Mouse (Mus musculus) hindbrain, embryonic 11.5 days (tissue): ENCODE results near the gene Zcchc14. TPM values are rescaled to one million over a fixed set of nuclear protein-coding genes. Genes with fewer than 3 reads are reported as not detected.
A peak's percentile ranks its signal among the peaks of the same experiment; 100 is the strongest.

Source experiments
- ATAC-seq: fragments of 200-750 bp; cut with Nextera tagmentation; 2 replicates; pipeline ENCODE4 v1.8.0; 2017; ENCODE audit warnings: mild to moderate bottlenecking, moderate TSS enrichment, moderate library complexity; ENCODE audit not compliant: low FRiP score
- DNase-seq: peaks from one replicate; pipeline ENCODE4 v3.0.0-alpha.2; 2015; ENCODE audit warnings: low spot score
- H3K27ac ChIP-seq: fragments of 300-500 bp; sonication (generic); 2 replicates; pipeline ENCODE4 v1.5.1; 2014; ENCODE audit warnings: mild to moderate bottlenecking, low read depth, low read length
- H3K27me3 ChIP-seq: fragments of 300-500 bp; sonication (generic); 2 replicates; pipeline ENCODE4 v1.6.1; 2014; ENCODE audit warnings: mild to moderate bottlenecking, low read length, moderate library complexity, mixed read lengths; ENCODE audit not compliant: control insufficient read depth, insufficient read depth
- H3K36me3 ChIP-seq: fragments of 300-500 bp; sonication (generic); 2 replicates; pipeline ENCODE4 v1.6.1; 2014; ENCODE audit warnings: mild to moderate bottlenecking, low read length, moderate library complexity, mixed read lengths; ENCODE audit not compliant: control insufficient read depth, insufficient read depth
- H3K4me1 ChIP-seq: fragments of 300-500 bp; sonication (generic); replicated peaks from 2 replicates; pipeline ENCODE4 v1.6.1; 2014; ENCODE audit warnings: low read length, mixed read lengths; ENCODE audit not compliant: control insufficient read depth, insufficient read depth
- H3K4me2 ChIP-seq: fragments of 300-500 bp; sonication (generic); replicated peaks from 2 replicates; pipeline ENCODE4 v1.6.1; 2014; ENCODE audit warnings: mild to moderate bottlenecking, low read depth, low read length
- H3K4me3 ChIP-seq: fragments of 300-500 bp; sonication (generic); 2 replicates; pipeline ENCODE4 v1.5.1; 2014; ENCODE audit warnings: low read depth, low read length
- H3K9ac ChIP-seq: fragments of 300-500 bp; sonication (generic); 2 replicates; pipeline ENCODE4 v1.6.1; 2014; ENCODE audit warnings: low read depth, low read length
- H3K9me3 ChIP-seq: fragments of 300-500 bp; sonication (generic); 2 replicates; pipeline ENCODE4 v1.6.1; 2016; ENCODE audit warnings: low read length; ENCODE audit not compliant: control insufficient read depth
- WGBS: fragments of 180-500 bp; shearing (Covaris S2); extraction: QIAGEN DNeasy Blood & Tissue Kit; methylation state at CpG from one replicate; pipeline ENCODE4 v1.1.7; 2014; 5-methylcytosine and 5-hydroxymethylcytosine counted together
- polyA plus RNA-seq: library from polyadenylated mRNA; unstranded; fragments of >200 nt; fragmentation: Nextera tagmentation; extraction: Ambion mirVana; gene quantifications from 2 replicates; pipeline ENCODE4 v1.2.1, GENCODE M21; 2014

Gene Zcchc14
- polyA plus RNA-seq, 1 experiment from 2014 or later, result 30.4 TPM

DNA sequence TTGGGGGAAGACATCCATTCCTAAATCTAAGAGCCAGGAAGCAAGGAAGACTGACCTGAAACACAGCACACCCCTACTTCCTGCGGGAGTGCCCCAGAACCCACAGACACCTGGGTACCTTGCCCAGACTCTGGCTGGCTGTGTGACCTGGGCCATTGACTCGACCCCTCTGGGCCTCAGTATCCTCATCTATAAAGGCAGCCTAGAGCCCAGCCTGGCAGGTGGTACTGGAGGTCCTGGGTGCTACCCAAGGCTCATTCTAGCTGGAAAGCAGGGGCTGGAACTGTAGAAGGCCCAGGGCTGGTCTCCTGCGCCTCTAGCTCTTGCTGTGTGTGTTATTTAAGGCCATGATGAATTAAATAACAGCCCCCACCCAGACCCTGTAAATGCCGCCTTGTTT is 1.4 kb upstream of the Zcchc14 start:
- Histone ChIP-seq H3K9ac (peak overlapping the region; percentile 94), H3K4me1 (peaks cover 23% of the 10 kb centered on the region), H3K36me3 (no peaks in the 10 kb centered on the region), H3K27me3 (no peaks in the 10 kb centered on the region), H3K27ac (no peak overlapping the region), H3K4me2 (peak overlapping the region; percentile 94), H3K9me3 (no peaks in the 10 kb centered on the region), H3K4me3 (peak overlapping the region; percentile 79)
- no peak for DNase-seq
- ATAC-seq, result no peak
- 73% methylated on average over 4 of the region's 4 CpGs for WGBS

DNA sequence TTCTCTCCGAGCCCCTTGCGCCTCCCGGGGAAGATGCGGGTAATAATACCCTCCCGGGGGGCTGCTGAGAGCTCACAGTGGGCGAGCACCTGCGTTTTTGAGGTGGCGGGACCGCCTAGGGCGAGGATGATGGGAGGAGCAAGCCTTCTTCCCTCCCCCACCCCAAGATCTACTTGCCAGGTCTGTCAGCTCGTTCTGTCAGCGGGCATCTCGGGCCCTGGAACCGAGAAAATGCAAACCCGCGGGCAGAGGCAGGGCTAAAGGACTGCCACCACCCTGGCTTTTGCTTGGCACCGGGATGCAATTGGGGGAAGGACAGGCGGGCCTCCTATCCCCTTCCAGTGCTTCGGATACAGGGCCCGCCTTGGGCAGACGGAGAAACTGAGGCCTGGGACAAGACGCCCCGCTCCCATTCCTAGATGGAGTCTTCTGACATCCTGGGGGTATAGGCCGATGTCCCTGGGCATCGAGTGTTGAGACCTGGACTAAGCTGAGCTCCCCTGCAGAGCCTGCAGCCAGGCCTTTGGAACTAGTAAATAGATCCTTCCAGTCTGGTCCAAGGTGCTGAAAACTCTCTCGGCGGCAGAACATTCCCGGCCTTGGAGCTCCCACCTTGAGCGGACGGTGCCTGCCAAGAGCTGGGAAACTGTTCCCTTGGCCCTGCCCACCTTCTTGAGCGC is 779 bp upstream of the Zcchc14 start:
- 3% methylated on average over 31 of the region's 31 CpGs for WGBS
- peak overlapping the region; percentile 94 for H3K4me2 ChIP-seq
- H3K4me3 ChIP-seq, result peak overlapping the region; percentile 79
- H3K36me3 ChIP-seq, result no peaks in the 10 kb centered on the region
- H3K27ac ChIP-seq, result peak overlapping the region; percentile 96
- peaks cover 27% of the 10 kb centered on the region for H3K4me1 ChIP-seq
- no peak; the same call in 1 of the 2 replicates for ATAC-seq
- no peaks in the 10 kb centered on the region for H3K27me3 ChIP-seq
- H3K9ac ChIP-seq, result peak overlapping the region; percentile 94
- no peaks in the 10 kb centered on the region for H3K9me3 ChIP-seq
- no peak for DNase-seq

DNA sequence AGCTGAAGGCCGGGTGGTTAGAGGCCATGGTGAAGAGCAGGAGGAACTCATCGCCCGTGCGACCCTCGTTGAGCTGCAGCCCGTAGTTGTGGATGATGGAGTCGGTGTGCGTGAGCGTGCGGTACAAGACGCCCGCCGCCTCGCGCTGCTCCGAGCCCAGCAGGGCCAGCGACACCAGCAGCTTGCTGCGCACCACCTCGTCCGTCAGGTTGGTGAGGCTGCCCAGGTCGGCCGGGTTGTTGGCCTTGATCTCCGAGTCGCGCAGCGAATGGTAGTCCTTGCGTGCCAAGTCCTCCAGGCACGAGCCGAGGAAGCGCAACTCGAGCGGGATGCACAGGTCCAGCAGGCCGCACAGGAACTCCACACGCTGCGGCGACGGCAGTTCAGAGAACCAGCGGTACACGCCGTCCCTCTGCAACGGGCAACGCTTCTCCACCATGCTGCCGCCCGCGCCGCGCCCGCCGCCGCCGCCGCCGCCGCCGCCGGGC is 783 bp downstream of the Zcchc14 start:
- H3K36me3 ChIP-seq, result no peaks in the 10 kb centered on the region
- ATAC-seq, result no peak
- H3K4me1 ChIP-seq, result peaks cover 30% of the 10 kb centered on the region
- H3K4me3 ChIP-seq, result peak overlapping the region; percentile 83
- no peaks in the 10 kb centered on the region for H3K27me3 ChIP-seq
- no peaks in the 10 kb centered on the region for H3K9me3 ChIP-seq
- H3K9ac ChIP-seq, result peak overlapping the region; percentile 88
- peak overlapping the region; percentile 89 for H3K4me2 ChIP-seq
- DNase-seq, result peak; percentile 71
- WGBS, result under 1% methylated on average over 42 of the region's 56 CpGs
- no peak overlapping the region for H3K27ac ChIP-seq

DNA sequence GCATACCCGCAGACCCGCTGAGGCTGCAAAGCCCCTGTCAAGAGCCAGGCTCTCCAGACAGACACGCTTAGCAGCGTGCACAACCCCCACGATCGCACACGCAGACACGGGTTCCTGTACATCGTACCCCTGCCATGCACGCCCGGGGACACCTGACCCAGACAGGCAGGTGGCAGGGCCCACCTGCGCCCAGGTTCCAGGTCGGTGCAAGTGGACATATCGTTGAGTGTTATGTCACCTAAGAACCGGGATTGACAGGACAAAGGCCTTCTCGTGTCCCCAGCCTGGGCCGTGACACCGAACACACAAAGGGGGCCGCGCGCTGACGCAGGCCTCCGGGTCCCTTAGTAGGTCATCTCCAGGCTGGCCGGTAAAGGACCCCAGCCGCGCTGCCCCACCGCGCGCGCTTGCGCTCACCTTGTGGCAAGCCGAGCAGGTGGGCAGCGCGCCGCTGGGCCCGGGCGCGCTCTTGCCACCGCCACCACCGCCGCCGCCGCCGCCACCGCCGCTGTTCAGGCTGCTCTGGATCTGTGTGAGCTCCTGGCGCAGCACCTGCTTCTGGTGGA is 1.3 kb downstream of the Zcchc14 start:
- Histone ChIP-seq H3K27me3 (no peaks in the 10 kb centered on the region), H3K9me3 (no peaks in the 10 kb centered on the region), H3K9ac (peak overlapping the region; percentile 88), H3K36me3 (no peaks in the 10 kb centered on the region), H3K4me3 (peak overlapping the region; percentile 83), H3K27ac (no peak overlapping the region), H3K4me2 (peak overlapping the region; percentile 89), H3K4me1 (peaks cover 30% of the 10 kb centered on the region)
- DNase-seq, result peak; percentile 22
- ATAC-seq, result no peak
- WGBS, result 14% methylated on average over 45 of the region's 47 CpGs

DNA sequence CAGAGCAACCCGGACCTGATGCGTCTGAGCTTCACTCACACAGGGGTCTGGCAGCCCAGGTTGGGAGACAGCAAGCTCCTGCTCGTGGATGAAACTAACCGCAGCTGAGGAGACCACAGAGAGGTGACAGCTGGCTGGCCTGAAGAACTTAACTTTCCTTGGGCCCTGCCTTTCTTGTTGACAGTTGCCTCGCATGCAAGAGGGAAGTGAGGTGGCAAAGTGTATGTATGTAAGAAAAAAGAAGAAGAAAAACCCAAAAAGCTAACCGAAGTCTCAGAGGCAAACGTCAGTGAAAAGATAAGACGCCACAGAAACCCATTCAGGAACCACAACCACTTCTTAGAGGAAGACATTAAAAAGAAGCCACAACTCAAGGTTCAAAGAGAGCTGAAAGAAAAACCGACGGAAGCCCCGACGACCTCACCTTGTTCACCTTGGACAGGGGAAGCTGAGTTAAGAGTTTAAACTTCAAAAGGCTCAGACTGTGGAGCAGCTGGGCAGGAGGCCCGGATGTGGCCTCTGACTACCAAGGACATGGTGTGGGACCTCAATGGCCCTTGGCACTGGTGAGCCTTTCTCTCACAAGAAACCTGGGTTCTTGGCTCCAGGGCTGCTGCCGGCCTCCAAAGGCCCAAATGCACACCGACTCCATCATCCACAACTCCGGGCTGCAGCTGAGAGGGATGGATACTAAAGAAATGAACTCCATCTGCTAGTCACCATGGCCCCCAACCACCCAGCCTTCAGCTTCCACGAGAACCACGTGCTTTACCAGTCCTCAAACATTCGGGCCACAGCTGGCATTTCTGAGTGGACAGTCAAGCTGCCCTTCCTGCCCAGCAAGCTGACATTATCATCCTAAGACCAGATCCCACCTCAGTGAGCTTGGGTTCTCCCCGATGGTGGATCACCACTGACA is 2.1 kb downstream of the Zcchc14 start:
- Histone ChIP-seq H3K9ac (peak overlapping the region; percentile 88), H3K9me3 (no peaks in the 10 kb centered on the region), H3K4me2 (peak overlapping the region; percentile 89), H3K4me1 (peaks cover 30% of the 10 kb centered on the region), H3K27me3 (no peaks in the 10 kb centered on the region), H3K4me3 (peak overlapping the region; percentile 83), H3K27ac (no peak overlapping the region), H3K36me3 (no peaks in the 10 kb centered on the region)
- ATAC-seq, result no peak
- WGBS, result 74% methylated on average over 20 of the region's 20 CpGs
- DNase-seq, result no peak

DNA sequence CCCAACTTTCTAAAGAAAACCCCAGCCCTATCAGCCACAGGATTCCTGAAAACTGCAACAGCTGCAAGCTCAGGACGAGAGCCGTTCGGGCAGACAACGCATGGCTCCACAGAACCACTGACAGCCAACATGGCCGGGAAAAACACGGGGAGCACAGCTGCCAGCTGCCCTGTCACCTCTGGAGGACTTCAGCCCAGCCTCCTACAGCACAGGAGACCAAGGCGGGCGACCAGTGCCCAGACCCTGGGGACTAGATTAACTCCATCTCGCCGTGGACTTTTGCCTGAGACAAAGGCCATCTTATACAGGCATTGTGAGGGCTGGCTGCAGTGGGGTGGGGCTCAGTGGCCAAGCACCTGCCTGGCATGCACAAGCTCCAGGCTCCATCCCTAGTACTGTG is 2.8 kb downstream of the Zcchc14 start:
- Histone ChIP-seq H3K27me3 (no peaks in the 10 kb centered on the region), H3K4me1 (peaks cover 30% of the 10 kb centered on the region), H3K9ac (peak overlapping the region; percentile 29; the same call in 1 of the 2 replicates), H3K9me3 (no peaks in the 10 kb centered on the region), H3K27ac (no peak overlapping the region), H3K4me3 (peak overlapping the region; percentile 83), H3K4me2 (peak overlapping the region; percentile 89), H3K36me3 (no peaks in the 10 kb centered on the region)
- WGBS, result 64% methylated on average over 10 of the region's 10 CpGs
- DNase-seq, result no peak
- no peak for ATAC-seq

DNA sequence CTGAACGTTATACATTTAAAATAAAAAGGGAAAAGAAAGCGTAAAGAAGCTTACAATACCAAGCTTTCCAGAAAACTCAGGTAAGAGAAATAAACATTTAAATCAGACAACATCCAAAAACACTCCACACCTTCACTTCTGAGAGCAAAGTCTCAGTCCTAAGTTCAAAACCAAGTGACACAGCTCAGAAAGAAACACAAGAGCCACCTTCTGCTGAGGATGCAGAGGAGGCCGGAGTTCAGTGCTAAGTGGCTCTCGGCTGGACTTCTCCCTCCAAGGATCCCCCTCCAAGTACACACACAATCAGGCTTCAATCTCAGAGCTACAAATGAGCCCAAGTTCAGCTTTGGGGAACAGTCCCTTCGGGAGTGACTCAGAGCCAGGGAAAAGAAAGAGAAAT is 3.3 kb downstream of the Zcchc14 start:
- no peaks in the 10 kb centered on the region for H3K36me3 ChIP-seq
- H3K4me1 ChIP-seq, result peaks cover 30% of the 10 kb centered on the region
- DNase-seq (no peak), ATAC-seq (no peak)
- no peak overlapping the region for H3K27ac ChIP-seq
- H3K9ac ChIP-seq, result no peak overlapping the region
- no peaks in the 10 kb centered on the region for H3K27me3 ChIP-seq
- WGBS, result 80% methylated on average over 5 of the region's 5 CpGs
- H3K9me3 ChIP-seq, result no peaks in the 10 kb centered on the region
- H3K4me2 ChIP-seq, result peak overlapping the region; percentile 89
- H3K4me3 ChIP-seq, result peak overlapping the region; percentile 83

DNA sequence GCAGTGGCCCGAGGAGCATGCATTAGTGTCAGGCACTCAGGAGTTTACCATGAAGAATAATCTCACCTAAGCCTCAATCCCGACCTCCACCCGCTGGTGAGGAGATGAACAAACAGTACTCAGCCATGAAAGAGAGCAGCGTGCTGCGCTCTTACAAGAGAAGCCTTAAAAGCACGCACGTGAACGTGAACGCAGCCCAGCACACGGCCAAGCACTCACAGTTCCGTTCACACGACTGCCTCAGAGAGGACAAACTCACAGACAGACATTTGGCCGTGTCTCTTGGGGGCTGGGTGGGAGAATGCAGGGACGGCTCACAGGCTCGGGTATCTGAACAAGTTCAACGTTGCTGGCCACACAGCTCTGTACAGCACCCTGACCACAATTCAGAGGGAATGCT is 4.2 kb downstream of the Zcchc14 start:
- Histone ChIP-seq H3K36me3 (no peaks in the 10 kb centered on the region), H3K4me2 (no peak overlapping the region; the same call in 1 of the 2 replicates), H3K27ac (no peak overlapping the region), H3K4me1 (peaks cover 30% of the 10 kb centered on the region), H3K9ac (peak overlapping the region; percentile 23; the same call in 1 of the 2 replicates), H3K27me3 (no peaks in the 10 kb centered on the region), H3K9me3 (no peaks in the 10 kb centered on the region), H3K4me3 (no peak overlapping the region)
- DNase-seq (no peak), ATAC-seq (no peak)
- WGBS, result 81% methylated on average over 16 of the region's 16 CpGs
